ENCODE assay signal across 8 mouse cellular contexts in genomic region chr8:95677591-95678023, GRCm38 (mm10). TPM values are rescaled to one million over a fixed set of nuclear protein-coding genes. Genes with fewer than 3 reads are reported as not detected.
DNase-seq lines count a peak whose midpoint lies in the region; ATAC-seq and TF ChIP-seq lines count a peak whose summit lies in the region.

No protein-coding gene starts in this region.

- H3K4me3 ChIP-seq in kidney, embryonic 14.5 days (ENCODE audit: low read length), result peak overlapping the region; percentile 60
- peak overlapping the region; percentile 31 for H3K4me3 ChIP-seq in embryonic fibroblast, embryonic 13.5 days (ENCODE audit: insufficient read depth, low read length)
- peak overlapping the region; percentile 61 for H3K4me3 ChIP-seq in limb, embryonic 12.5 days (replicated peaks)
- H3K4me3 ChIP-seq in stomach, embryonic 14.5 days (ENCODE audit: low read depth, low read length), result peak overlapping the region; percentile 54

- TF ChIP-seq CTCF in embryonic fibroblast, embryonic 13.5 days (IDR thresholded peaks at IDR 0.05; ENCODE audit: borderline replicate concordance, insufficient read depth, low read length), result no peak

- H3K4me1 ChIP-seq in kidney, embryonic 14.5 days (ENCODE audit: control insufficient read depth, insufficient read depth, low read length), result 0 out of 2 replicates have a peak, but pooled peaks cover 5% of the 10 kb centered on the region
- H3K4me1 ChIP-seq in embryonic fibroblast, embryonic 13.5 days (ENCODE audit: control insufficient read depth, insufficient read depth, low read length), result no peaks in the 10 kb centered on the region
- peaks cover 14% of the 10 kb centered on the region for H3K4me1 ChIP-seq in limb, embryonic 12.5 days (replicated peaks)
- 0 out of 2 replicates have a peak, but pooled peaks cover 9% of the 10 kb centered on the region for H3K4me1 ChIP-seq in stomach, embryonic 14.5 days (ENCODE audit: control insufficient read depth, insufficient read depth, low read length)

- peaks cover 54% of the 10 kb centered on the region for H3K27me3 ChIP-seq in kidney, embryonic 14.5 days (ENCODE audit: control insufficient read depth, insufficient read depth, low read length)
- peaks cover 94% of the 10 kb centered on the region for H3K27me3 ChIP-seq in limb, embryonic 12.5 days
- H3K27me3 ChIP-seq in stomach, embryonic 14.5 days (ENCODE audit: control insufficient read depth, insufficient read depth, low read length), result peaks cover 25% of the 10 kb centered on the region

- peak; percentile 72 for ATAC-seq in kidney, embryonic 14.5 days (ENCODE audit: low FRiP score, low TSS enrichment)
- ATAC-seq in limb, embryonic 12.5 days (ENCODE audit: insufficient number of reproducible peaks, insufficient read depth, low FRiP score, low TSS enrichment, low read depth), result no peak
- ATAC-seq in stomach, embryonic 14.5 days (ENCODE audit: insufficient number of reproducible peaks, insufficient read depth, low FRiP score, low read depth), result 0 out of 2 replicates have a peak, but pooled peaks have one; percentile 20

- no peaks in the 10 kb centered on the region for H3K36me3 ChIP-seq in kidney, embryonic 14.5 days (ENCODE audit: control insufficient read depth, insufficient read depth, low read length)
- no peaks in the 10 kb centered on the region for H3K36me3 ChIP-seq in limb, embryonic 12.5 days
- no peaks in the 10 kb centered on the region for H3K36me3 ChIP-seq in stomach, embryonic 14.5 days (ENCODE audit: control insufficient read depth, insufficient read depth, low read length)

- DNase-seq in kidney, postnatal 25 days, result no peak
- DNase-seq in ZHBTc4 (ENCODE audit: low read depth, low spot score), result peak; percentile 50
- no peak for DNase-seq in urinary bladder, postnatal 36 days (ENCODE audit: low spot score in 2 of 2)
- no peak for DNase-seq in left cerebral cortex, adult 9 months (ENCODE audit: low spot score in 2 of 2)

- peak overlapping the region; percentile 43; the same call in 1 of the 2 replicates for H3K9ac ChIP-seq in kidney, embryonic 14.5 days (ENCODE audit: low read depth, low read length)
- H3K9ac ChIP-seq in limb, embryonic 12.5 days (replicated peaks), result peak overlapping the region; percentile 65
- H3K9ac ChIP-seq in stomach, embryonic 14.5 days (replicated peaks; ENCODE audit: low read depth, low read length), result peak overlapping the region; percentile 28; the same call in 1 of the 2 replicates

- H3K9me3 ChIP-seq in kidney, embryonic 14.5 days (ENCODE audit: control insufficient read depth, low read length), result no peaks in the 10 kb centered on the region
- no peaks in the 10 kb centered on the region for H3K9me3 ChIP-seq in limb, embryonic 12.5 days
- H3K9me3 ChIP-seq in stomach, embryonic 14.5 days (ENCODE audit: control insufficient read depth, low read depth, low read length), result no peaks in the 10 kb centered on the region

- TF ChIP-seq POLR2A in embryonic fibroblast, embryonic 13.5 days (IDR thresholded peaks at IDR 0.05; ENCODE audit: low read depth, low read length), result no peak

- H3K27ac ChIP-seq in kidney, embryonic 14.5 days (ENCODE audit: low read depth, low read length), result no peak overlapping the region
- no peak overlapping the region for H3K27ac ChIP-seq in embryonic fibroblast, embryonic 13.5 days (ENCODE audit: insufficient read depth, low read length)
- H3K27ac ChIP-seq in limb, embryonic 12.5 days, result no peak overlapping the region
- H3K27ac ChIP-seq in stomach, embryonic 14.5 days (ENCODE audit: low read length), result no peak overlapping the region

- H3K4me2 ChIP-seq in kidney, embryonic 14.5 days (replicated peaks; ENCODE audit: low read depth, low read length), result peak overlapping the region; percentile 98
- peak overlapping the region; percentile 99 for H3K4me2 ChIP-seq in limb, embryonic 12.5 days
- H3K4me2 ChIP-seq in stomach, embryonic 14.5 days (replicated peaks; ENCODE audit: low read depth, low read length), result peak overlapping the region; percentile 99

- 2% methylated on average over 19 of the region's 48 CpGs for WGBS in kidney, embryonic 14.5 days
- WGBS in limb, embryonic 12.5 days, result 2% methylated on average over 45 of the region's 48 CpGs
- 3% methylated on average over 23 of the region's 48 CpGs for WGBS in stomach, embryonic 14.5 days

RNA-seq across cellular contexts. Expression of gene Ndrg4, which starts 0.8 kb away (rescaled TPM):
- 6.7 and 11.4 TPM in 2 replicates for polyA plus RNA-seq in kidney, embryonic 14.5 days (2014; fragmentation: Nextera tagmentation; extraction: Ambion mirVana)
- 49.7 and 67.9 TPM in 2 replicates for polyA plus RNA-seq in embryonic fibroblast, embryonic 13.5 days (2011; ENCODE audit: insufficient read length, low read depth, missing spikeins)
- polyA plus RNA-seq in limb, embryonic 12.5 days (2016; fragmentation: Nextera tagmentation; extraction: Ambion mirVana), result 13.1 and 14.0 TPM in 2 replicates
- 21.0 and 22.3 TPM in 2 replicates for polyA plus RNA-seq in stomach, embryonic 14.5 days (2014; fragmentation: Nextera tagmentation; extraction: Ambion mirVana)

RNA-seq across cellular contexts. Expression of gene Setd6, which starts 38.1 kb away (rescaled TPM):
- 21.6 and 25.1 TPM in 2 replicates for polyA plus RNA-seq in kidney, embryonic 14.5 days (2014; fragmentation: Nextera tagmentation; extraction: Ambion mirVana)
- 16.8 and 20.2 TPM in 2 replicates for polyA plus RNA-seq in embryonic fibroblast, embryonic 13.5 days (2011; ENCODE audit: insufficient read length, low read depth, missing spikeins)
- 17.9 and 18.2 TPM in 2 replicates for polyA plus RNA-seq in limb, embryonic 12.5 days (2016; fragmentation: Nextera tagmentation; extraction: Ambion mirVana)
- polyA plus RNA-seq in stomach, embryonic 14.5 days (2014; fragmentation: Nextera tagmentation; extraction: Ambion mirVana), result 17.4 and 18.8 TPM in 2 replicates

RNA-seq across cellular contexts. Expression of gene Gins3, which starts 44.4 kb away (rescaled TPM):
- polyA plus RNA-seq in kidney, embryonic 14.5 days (2014; fragmentation: Nextera tagmentation; extraction: Ambion mirVana), result 17.3 and 27.0 TPM in 2 replicates
- polyA plus RNA-seq in embryonic fibroblast, embryonic 13.5 days (2011; ENCODE audit: insufficient read length, low read depth, missing spikeins), result 6.8 and 7.0 TPM in 2 replicates
- polyA plus RNA-seq in limb, embryonic 12.5 days (2016; fragmentation: Nextera tagmentation; extraction: Ambion mirVana), result 27.1 and 28.9 TPM in 2 replicates
- polyA plus RNA-seq in stomach, embryonic 14.5 days (2014; fragmentation: Nextera tagmentation; extraction: Ambion mirVana), result 21.4 and 25.0 TPM in 2 replicates
